Mouse (Mus musculus) ES-E14 (cell line): ENCODE results near the gene Cachd1.

Experiments
- CHD2 ChIP-seq: IDR thresholded peaks from 2 replicates; pipeline ENCODE4 v1.6.1; 2014; ENCODE audit warnings: mild to moderate bottlenecking, low read depth, low read length, inconsistent platforms
- MAFK ChIP-seq: IDR thresholded peaks from 2 replicates; pipeline ENCODE4 v1.6.1; 2014; ENCODE audit warnings: mild to moderate bottlenecking, low read depth, low read length, inconsistent platforms; ENCODE audit not compliant: insufficient read depth
- ZNF384 ChIP-seq: IDR thresholded peaks from 2 replicates; pipeline ENCODE4 v1.6.1; 2012; ENCODE audit warnings: low read depth, low read length, inconsistent platforms

DNA sequence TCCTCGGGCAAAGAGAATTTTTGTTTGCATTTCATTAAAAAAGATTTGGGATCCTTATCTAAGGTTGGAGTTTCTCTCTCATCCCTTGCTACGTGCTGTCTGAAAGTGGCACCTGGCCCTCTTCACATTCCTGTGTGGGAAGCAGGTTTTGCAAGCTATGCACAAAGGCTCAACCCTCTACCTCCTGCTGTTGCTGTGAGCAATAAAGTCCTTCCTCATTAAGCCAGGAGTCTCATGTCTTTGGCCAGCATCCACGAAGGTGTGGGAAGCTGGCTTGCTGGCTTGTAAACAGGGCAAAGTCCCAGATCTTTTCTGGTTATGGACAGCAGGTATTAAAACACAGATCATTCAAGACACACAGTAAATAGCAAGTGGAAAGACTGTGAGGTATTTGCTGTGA is 7.9 kb upstream of the Cachd1 start:
- TF ChIP-seq ZNF384: no peak
- no peak for TF ChIP-seq CHD2
- 0 out of 2 replicates have a peak, but pooled peaks have one; percentile 23 for TF ChIP-seq MAFK
